Mouse (Mus musculus) midbrain, embryonic 14.5 days (tissue): Measurements from ENCODE around the gene Nipal3. TPM values are rescaled to one million over a fixed set of nuclear protein-coding genes. Genes with fewer than 3 reads are reported as not detected.

Source experiments
- ATAC-seq: fragments of 200-750 bp; cut with Nextera tagmentation; 2 replicates; pipeline ENCODE4 v1.8.0; 2017; ENCODE audit warnings: moderate number of reproducible peaks, moderate library complexity; ENCODE audit not compliant: low FRiP score, low TSS enrichment
- DNase-seq: peaks from one replicate; pipeline ENCODE4 v3.0.0-alpha.2; 2015
- H3K27ac ChIP-seq: fragments of 300-500 bp; sonication (generic); replicated peaks from 2 replicates; pipeline ENCODE4 v1.5.1; 2014; ENCODE audit warnings: mild to moderate bottlenecking, low read depth, low read length, moderate library complexity
- H3K27me3 ChIP-seq: fragments of 300-500 bp; sonication (generic); 2 replicates; pipeline ENCODE4 v1.6.1; 2014; ENCODE audit warnings: low read length, control low read depth, mixed read lengths; ENCODE audit not compliant: control insufficient read depth, insufficient read depth
- H3K36me3 ChIP-seq: fragments of 300-500 bp; sonication (generic); 2 replicates; pipeline ENCODE4 v1.6.1; 2014; ENCODE audit warnings: low read length, control low read depth; ENCODE audit not compliant: control insufficient read depth, insufficient read depth
- H3K4me1 ChIP-seq: fragments of 300-500 bp; sonication (generic); 2 replicates; pipeline ENCODE4 v1.6.1; 2014; ENCODE audit warnings: mild to moderate bottlenecking, antibody characterized with exemption, low read length, control low read depth; ENCODE audit not compliant: control insufficient read depth, insufficient read depth
- H3K4me2 ChIP-seq: fragments of 300-500 bp; sonication (generic); 2 replicates; pipeline ENCODE4 v1.6.1; 2014; ENCODE audit warnings: mild to moderate bottlenecking, low read length, moderate library complexity
- H3K4me3 ChIP-seq: fragments of 300-500 bp; sonication (generic); replicated peaks from 2 replicates; pipeline ENCODE4 v1.5.1; 2014; ENCODE audit warnings: low read depth, low read length
- H3K9ac ChIP-seq: fragments of 300-500 bp; sonication (generic); replicated peaks from 2 replicates; pipeline ENCODE4 v1.6.1; 2014; ENCODE audit warnings: mild to moderate bottlenecking, low read length, moderate library complexity
- H3K9me3 ChIP-seq: fragments of 300-500 bp; sonication (generic); 2 replicates; pipeline ENCODE4 v1.6.1; 2016; ENCODE audit warnings: low read length, control low read depth, mixed read lengths; ENCODE audit not compliant: control insufficient read depth
- WGBS: fragments of 180-500 bp; shearing (Covaris S2); extraction: QIAGEN DNeasy Blood & Tissue Kit; methylation state at CpG from one replicate; pipeline ENCODE4 v1.1.7; 2014; 5-methylcytosine and 5-hydroxymethylcytosine counted together
- polyA plus RNA-seq: library from polyadenylated mRNA; unstranded; fragments of >200 nt; fragmentation: Nextera tagmentation; extraction: Ambion mirVana; gene quantifications from 2 replicates; pipeline ENCODE4 v1.2.1, GENCODE M21; 2014

Nipal3 gene
- polyA plus RNA-seq, 1 experiment from 2014 or later = 7.7 TPM

DNA sequence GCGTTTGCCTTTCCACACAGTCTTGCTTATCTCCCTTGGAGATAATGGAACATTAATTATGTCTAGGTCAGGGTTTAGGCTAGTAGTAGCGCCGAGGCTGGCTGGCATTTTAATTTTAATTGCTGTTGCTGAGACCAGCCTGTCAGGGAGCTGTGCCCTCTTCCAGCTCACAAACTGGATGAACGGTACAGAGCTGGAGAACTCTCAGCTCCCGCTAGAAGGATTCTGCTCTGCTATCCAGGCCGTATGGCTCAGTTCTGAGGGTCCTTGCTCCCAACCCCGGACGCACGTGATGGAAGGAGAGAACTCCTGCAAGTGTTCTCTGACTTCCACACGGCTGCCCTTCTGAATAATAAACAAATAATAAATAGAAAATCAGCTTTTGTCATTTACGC, 60.4 kb downstream of the Nipal3 start:
- peak overlapping the region; percentile 87 for H3K4me2 ChIP-seq
- H3K9ac ChIP-seq = peak overlapping the region; percentile 89
- WGBS = 21% methylated on average over 11 of the region's 11 CpGs
- peak overlapping the region; percentile 72 for H3K4me3 ChIP-seq
- no peaks in the 10 kb centered on the region for H3K27me3 ChIP-seq
- H3K9me3 ChIP-seq = no peaks in the 10 kb centered on the region
- DNase-seq (peak; percentile 56), ATAC-seq (peak; percentile 3; the same call in 1 of the 2 replicates)
- peak overlapping the region; percentile 75 for H3K27ac ChIP-seq
- no peaks in the 10 kb centered on the region for H3K36me3 ChIP-seq
- peaks cover 8% of the 10 kb centered on the region for H3K4me1 ChIP-seq

- peak; percentile 89 for ATAC-seq
- Histone ChIP-seq H3K9ac (peak within 1 kb of the TSS; percentile 89), H3K36me3 (no peaks in the 10 kb centered on the region), H3K9me3 (no peaks in the 10 kb centered on the region), H3K4me3 (peak within 1 kb of the TSS; percentile 72), H3K27ac (peak within 1 kb of the TSS; percentile 75), H3K27me3 (no peaks in the 10 kb centered on the region), H3K4me2 (peak within 1 kb of the TSS; percentile 87), H3K4me1 (peaks cover 8% of the 10 kb centered on the region; the same call in 1 of the 2 replicates)
- DNase-seq = peak; percentile 95
- WGBS = under 1% methylated on average over 67 of the region's 79 CpGs
Observed at GRCm38 (mm10) chr4:135433443-135434394, 61.1 kb downstream of the Nipal3 start, which contains the start of gene Rcan3. Gene Rcan3, minus strand, starts transcription at chr4:135433853.

- H3K4me3 ChIP-seq = peak overlapping the region; percentile 72
- peak overlapping the region; percentile 87 for H3K4me2 ChIP-seq
- ATAC-seq (no peak), DNase-seq (peak; percentile 52)
- H3K36me3 ChIP-seq = no peaks in the 10 kb centered on the region
- no peaks in the 10 kb centered on the region for H3K9me3 ChIP-seq
- peak overlapping the region; percentile 57 for H3K27ac ChIP-seq
- 4% methylated on average over 10 of the region's 10 CpGs for WGBS
- no peaks in the 10 kb centered on the region for H3K27me3 ChIP-seq
- H3K9ac ChIP-seq = peak overlapping the region; percentile 89
- H3K4me1 ChIP-seq = peaks cover 8% of the 10 kb centered on the region; the same call in 1 of the 2 replicates
Observed at GRCm38 (mm10) chr4:135433086-135433442, 61.8 kb downstream of the Nipal3 start.

DNA sequence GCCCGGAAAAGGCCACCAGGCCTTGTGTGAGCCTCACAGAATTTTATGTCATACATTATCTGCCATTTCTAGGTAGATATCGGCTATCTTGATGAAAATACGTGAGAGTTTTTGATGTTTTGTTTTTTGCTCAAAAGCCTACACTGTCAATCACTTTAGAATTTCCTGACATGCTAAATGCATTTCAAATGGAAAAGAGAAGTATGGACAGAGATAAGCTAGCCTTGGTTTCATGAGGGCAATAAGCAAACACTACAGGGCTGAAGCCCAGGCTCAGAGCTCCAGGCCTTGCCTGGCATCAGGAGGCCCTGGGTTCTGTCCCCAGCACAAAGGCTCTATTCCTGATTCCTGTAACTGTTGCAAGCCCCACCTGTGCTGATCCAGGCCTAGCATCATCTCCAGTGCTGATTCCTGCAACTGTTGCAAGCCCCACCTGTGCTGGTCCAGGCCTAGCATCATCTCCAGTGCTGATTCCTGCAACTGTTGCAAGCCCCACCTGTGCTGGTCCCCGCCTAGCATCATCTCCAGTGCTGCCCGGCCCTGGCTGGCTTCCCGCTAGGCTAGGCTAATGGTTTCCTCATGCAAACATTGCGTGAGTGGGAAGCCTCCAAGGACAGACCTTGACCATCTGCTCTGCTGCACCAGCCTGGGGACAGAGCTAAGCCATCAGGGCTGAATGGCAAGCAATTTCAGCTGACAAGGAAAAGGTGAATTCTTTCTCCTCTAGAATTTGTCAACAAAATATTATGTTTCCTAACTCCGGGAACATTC, 64.7 kb downstream of the Nipal3 start:
- H3K27me3 ChIP-seq = no peaks in the 10 kb centered on the region
- peaks cover 8% of the 10 kb centered on the region; the same call in 1 of the 2 replicates for H3K4me1 ChIP-seq
- DNase-seq (no peak), ATAC-seq (no peak)
- H3K36me3 ChIP-seq = peaks cover 1% of the 10 kb centered on the region; the same call in 1 of the 2 replicates
- no peak overlapping the region for H3K27ac ChIP-seq
- no peak overlapping the region for H3K4me2 ChIP-seq
- H3K9ac ChIP-seq = no peak overlapping the region
- 82% methylated on average over 8 of the region's 8 CpGs for WGBS
- no peaks in the 10 kb centered on the region for H3K9me3 ChIP-seq
- H3K4me3 ChIP-seq = no peak overlapping the region

DNA sequence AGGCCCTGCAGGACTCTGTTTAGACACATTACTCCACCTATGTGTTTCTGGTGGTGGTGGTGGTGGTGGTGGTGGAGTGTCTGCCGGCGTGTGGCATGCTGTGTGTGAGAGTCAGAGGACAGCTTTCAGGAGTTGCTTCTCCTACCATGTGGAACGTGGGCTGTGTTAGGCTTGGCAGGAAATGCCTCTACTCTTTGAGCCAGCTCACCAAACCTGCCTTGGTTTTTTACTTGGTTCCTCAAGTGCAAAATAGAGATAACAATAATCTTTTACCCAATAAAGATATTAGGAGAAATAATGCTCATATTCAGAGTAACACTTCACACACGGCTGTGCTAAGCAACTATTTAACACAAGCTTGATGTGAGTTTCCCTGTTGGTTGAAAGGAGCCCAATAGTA, 65.5 kb downstream of the Nipal3 start:
- ATAC-seq (no peak), DNase-seq (no peak)
- Histone ChIP-seq H3K27ac (no peak overlapping the region), H3K4me1 (peaks cover 3% of the 10 kb centered on the region; the same call in 1 of the 2 replicates), H3K27me3 (no peaks in the 10 kb centered on the region), H3K4me3 (no peak overlapping the region), H3K9ac (no peak overlapping the region), H3K36me3 (peaks cover 7% of the 10 kb centered on the region; the same call in 1 of the 2 replicates), H3K4me2 (no peak overlapping the region), H3K9me3 (no peaks in the 10 kb centered on the region)
- WGBS = 86% methylated on average over 4 of the region's 4 CpGs

- H3K4me2 ChIP-seq = no peak overlapping the region
- H3K27ac ChIP-seq = no peak overlapping the region
- no peaks in the 10 kb centered on the region for H3K4me1 ChIP-seq
- H3K4me3 ChIP-seq = no peak overlapping the region
- WGBS = 92% methylated on average over 7 of the region's 7 CpGs
- no peaks in the 10 kb centered on the region for H3K9me3 ChIP-seq
- ATAC-seq = no peak
- H3K9ac ChIP-seq = no peak overlapping the region
- no peaks in the 10 kb centered on the region for H3K27me3 ChIP-seq
- H3K36me3 ChIP-seq = peaks cover 23% of the 10 kb centered on the region; the same call in 1 of the 2 replicates
- no peak for DNase-seq
Observed at GRCm38 (mm10) chr4:135426587-135426986, 68.3 kb downstream of the Nipal3 start.

DNA sequence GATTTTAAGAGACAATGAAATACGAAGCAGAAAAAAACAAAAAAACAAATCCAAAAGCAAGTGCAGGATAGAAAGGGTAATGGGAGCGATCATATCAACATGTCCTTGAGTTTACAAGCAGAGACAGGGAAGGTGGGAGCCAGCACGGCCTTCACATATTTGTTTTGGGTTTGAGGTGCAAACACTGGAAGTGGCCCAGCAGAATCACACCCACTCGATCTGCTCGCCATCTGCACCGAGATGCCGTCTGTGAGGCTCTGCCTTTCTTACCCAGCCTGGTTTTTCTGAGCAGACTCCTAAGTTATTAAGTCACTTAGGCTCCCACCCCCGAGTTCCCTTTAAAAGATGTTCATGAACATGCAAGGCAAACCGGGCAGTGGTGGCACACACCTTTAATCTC, 69.2 kb downstream of the Nipal3 start:
- H3K27ac ChIP-seq = no peak overlapping the region
- WGBS = 90% methylated on average over 9 of the region's 9 CpGs
- DNase-seq (no peak), ATAC-seq (no peak)
- H3K4me2 ChIP-seq = no peak overlapping the region
- H3K4me3 ChIP-seq = no peak overlapping the region
- H3K9ac ChIP-seq = no peak overlapping the region
- H3K4me1 ChIP-seq = no peaks in the 10 kb centered on the region
- H3K36me3 ChIP-seq = peaks cover 23% of the 10 kb centered on the region; the same call in 1 of the 2 replicates
- H3K27me3 ChIP-seq = no peaks in the 10 kb centered on the region
- no peaks in the 10 kb centered on the region for H3K9me3 ChIP-seq

GRCm38 (mm10) chr4:135420961-135421360, 73.9 kb downstream of the Nipal3 start:
- no peak for DNase-seq
- H3K4me2 ChIP-seq = no peak overlapping the region
- H3K9me3 ChIP-seq = no peaks in the 10 kb centered on the region
- H3K27me3 ChIP-seq = no peaks in the 10 kb centered on the region
- no peaks in the 10 kb centered on the region for H3K4me1 ChIP-seq
- H3K4me3 ChIP-seq = no peak overlapping the region
- H3K9ac ChIP-seq = no peak overlapping the region
- no peak for ATAC-seq
- no peak overlapping the region for H3K27ac ChIP-seq
- peaks cover 55% of the 10 kb centered on the region for H3K36me3 ChIP-seq
- WGBS = 95% methylated on average over 13 of the region's 13 CpGs
